Mouse (Mus musculus): ENCODE results near the gene Ccdc91.

Gene Ccdc91

DNA sequence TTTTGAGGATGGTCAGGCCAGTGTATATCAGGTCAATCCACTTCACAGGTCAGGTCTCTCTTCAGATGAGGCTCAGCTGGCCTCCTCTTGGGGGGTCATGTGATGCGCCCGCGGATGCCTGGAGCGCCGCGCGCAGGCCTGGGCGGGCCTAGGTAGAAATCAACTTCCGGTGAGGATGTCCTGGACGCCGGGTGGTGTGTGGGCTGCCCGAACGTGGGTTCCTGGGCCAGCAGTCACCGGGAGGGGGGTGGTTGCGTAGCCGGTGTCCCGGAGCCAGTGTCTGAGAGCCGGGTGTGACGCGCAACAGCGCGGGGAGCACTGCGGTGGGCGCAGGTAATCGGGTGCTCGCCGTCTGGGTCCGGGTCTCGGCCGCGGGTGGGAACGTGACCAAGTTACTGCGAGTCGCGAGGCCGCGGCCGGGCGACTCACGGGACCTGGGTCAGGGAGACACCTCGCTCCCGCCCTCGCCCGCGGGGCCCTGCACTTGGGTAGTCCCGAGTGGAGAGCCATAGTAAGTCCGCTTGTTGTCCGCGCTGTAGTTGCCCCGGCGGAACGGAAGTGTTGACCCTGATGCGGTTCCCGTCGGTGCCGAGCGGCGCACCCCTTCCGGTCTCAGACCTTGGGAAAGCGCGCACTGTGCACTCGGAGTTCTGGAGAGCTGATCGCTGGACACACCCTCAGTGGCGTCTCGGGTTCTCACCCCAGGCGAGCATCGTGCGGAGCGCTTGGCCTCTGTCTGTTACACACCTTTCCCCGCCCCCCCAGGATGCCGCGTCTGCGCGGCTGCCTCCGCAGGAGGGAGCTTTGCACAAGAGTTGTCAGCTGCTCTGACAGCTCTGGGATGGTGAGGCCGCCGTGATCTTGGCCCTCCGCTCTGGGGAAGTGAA is at the start of gene Ccdc91:
Gene Ccdc91 (plus strand): TSS at position 102 of the 887 bp plus-strand sequence.
- in situ Hi-C loops (cut with MboI, MseI): loop anchor here in 1 of 2 experiments (10.0 to 25.0 kb wide), 2 partner anchors 989 to 1611 kb away; partner anchors contain the start of gene Bhlhe41

DNA sequence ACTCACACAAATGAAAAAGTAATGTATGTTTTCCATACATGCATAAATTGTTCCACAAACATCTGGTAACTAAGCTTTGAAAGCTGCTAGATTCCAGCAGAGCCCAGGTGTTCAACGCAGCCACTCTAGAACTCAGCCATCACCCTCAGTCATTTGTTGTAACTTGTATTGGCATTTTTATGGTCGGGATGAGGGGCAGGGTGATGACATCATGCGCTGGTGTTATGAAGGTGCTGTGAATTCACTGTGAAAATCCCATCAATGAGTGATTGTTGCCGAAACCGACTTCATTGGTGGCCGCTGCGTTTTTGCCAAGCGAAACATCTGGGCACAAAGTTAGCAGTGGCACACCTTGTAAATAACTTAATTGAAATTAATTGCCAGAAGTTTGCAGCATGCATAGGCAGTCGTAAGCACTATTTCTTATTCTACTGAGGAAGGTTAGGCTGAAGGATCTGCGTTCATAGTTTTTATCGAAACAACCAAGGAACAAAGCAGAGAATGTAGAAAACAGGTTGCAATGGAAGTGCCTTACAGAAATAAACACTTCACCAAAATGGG is 48.6 kb upstream of the Ccdc91 start:
- in situ Hi-C loops (cut with MboI, MseI): no loop called here

DNA sequence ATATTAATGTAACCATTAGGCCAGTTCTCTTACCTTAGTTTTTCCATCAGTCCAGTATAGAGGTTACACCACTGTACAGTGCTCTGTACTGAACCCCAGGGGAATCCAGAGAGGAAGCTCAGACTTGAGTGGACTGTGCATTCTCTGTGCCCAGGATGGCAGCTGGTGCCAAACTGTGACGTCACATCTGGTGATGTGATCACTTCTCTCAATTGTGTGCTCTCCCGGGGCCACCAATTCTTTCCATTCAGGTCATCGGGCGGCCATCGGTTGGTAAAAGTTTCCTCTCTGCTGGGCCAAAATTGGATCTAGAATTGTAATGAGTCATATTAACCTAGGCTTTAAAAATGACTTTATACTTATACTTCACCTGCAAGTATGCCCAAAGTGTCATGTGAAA is 19.9 kb upstream of the Ccdc91 start:
- in situ Hi-C loops (cut with MboI, MseI): no loop called here

DNA sequence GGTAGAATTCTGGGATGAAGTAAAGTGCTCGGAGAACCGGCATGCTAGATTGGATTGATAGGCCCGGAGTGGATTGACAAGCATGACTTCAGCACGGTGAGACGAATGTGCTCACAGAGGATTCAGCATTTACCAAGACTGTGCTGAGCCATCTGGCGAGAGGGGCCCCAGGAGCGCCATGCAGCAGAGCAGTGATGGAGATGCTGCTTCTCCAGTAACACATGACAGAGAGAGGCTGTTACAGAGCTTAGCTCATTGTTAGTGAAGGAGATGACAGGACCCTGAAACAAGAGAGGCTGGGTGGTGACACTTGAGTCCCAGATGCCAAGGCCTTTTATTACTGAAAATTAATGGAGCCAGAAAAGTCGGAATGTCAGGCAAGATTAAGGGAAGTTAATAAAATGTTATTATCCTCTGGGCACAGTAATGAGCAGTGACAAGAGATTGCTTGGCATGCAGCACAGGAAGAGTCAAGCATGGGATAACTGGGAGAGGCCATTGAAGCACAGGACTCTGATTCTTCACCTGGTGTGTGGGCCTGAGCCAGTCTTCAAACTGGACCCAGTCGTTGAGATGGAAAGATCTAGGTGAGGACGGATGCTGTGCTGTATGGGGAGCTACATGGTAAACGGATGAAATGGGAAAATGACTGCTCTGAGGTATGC is 16.9 kb upstream of the Ccdc91 start:
- in situ Hi-C loops (cut with MboI, MseI): no loop called here

DNA sequence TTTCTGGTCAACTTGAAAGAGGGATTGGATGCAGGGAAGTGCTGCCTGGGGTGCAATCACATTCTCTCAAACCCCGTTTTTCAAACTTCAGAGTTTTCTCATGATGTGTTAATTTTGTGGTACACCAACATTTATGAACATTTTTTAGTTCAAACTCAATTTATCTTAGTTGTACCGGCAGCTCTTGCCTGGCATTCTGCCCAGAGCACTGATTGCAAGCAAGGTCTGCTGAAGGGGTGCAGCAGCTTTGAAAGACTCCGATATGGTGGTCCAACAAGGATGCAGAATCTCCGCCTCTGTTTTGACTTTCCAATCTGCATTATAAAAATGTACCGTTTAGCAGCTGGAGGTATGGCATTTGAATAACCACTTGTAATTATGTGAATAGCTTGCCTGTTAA is 5.6 kb upstream of the Ccdc91 start:
- in situ Hi-C loops (cut with MboI, MseI): loop anchor here in 1 of 2 experiments (10.0 kb wide), 1 partner anchor 1605 kb away; the partner anchor contains the start of gene Bhlhe41

DNA sequence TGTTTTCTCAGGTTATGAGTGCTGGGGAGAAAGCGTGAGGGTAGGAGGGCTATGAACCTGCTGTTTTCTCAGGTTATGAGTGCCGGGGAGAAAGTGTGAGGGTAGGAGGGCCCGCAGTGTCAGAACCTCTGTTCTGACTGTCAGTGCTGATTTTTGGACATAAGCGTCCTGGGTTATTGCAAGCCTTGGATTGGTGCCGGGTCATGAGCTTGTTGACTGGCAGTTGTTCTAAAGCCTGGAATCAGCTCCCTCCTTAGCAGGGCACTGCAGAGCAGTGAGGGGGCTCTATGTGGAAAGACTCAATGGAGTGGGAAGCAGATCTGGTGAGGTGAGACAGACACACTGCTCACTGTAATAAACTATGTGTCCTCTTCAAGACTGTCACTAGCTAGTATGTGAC is 5.5 kb downstream of the Ccdc91 start:
- in situ Hi-C loops (cut with MboI, MseI): loop anchor here in 1 of 2 experiments (25.0 kb wide), 1 partner anchor 994 kb away; no protein-coding TSS in a partner anchor

DNA sequence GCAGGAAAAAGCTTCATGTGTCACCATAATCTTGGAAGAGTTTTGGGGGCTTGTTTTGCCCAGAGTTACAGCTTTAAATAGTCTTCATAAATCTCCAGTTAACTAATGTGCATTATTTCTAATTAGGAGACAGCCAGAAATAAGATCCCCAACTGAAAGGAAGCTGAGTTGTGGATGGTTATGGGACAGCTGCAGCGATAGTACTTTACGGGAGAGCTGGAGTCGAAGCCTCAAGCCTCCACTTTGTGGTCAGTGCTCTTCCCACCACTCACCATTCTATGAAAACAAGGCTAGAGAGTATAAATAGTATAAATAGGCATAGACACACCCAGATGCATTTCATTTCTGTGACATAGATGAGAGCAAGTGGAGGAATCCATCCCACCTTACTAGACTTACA is 14.5 kb downstream of the Ccdc91 start:
- in situ Hi-C loops (cut with MboI, MseI): loop anchor here in 1 of 2 experiments (25.0 kb wide), 1 partner anchor 1003 kb away; no protein-coding TSS in a partner anchor

DNA sequence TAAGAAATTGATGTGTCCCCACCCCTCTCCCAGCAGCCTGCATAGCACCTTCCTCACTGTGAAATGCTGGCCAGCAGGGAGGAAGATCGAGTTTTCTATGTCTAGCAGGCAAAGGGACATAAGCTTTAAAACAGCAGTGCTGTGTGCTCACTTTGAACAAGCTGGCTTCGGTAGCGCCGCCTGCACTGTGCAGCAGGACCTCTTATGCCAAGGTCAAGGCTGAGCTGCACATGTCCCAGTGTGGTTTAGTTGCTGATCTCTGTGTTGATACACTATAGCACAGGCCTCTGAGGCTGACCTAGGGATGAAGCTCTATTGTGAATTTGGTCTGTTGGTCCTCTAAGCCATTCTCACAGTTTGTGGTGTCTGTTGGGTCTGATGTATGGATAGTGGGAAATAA is 16.9 kb downstream of the Ccdc91 start:
- in situ Hi-C loops (cut with MboI, MseI): loop anchor here in 1 of 2 experiments (25.0 kb wide), 1 partner anchor 1005 kb away; no protein-coding TSS in a partner anchor

DNA sequence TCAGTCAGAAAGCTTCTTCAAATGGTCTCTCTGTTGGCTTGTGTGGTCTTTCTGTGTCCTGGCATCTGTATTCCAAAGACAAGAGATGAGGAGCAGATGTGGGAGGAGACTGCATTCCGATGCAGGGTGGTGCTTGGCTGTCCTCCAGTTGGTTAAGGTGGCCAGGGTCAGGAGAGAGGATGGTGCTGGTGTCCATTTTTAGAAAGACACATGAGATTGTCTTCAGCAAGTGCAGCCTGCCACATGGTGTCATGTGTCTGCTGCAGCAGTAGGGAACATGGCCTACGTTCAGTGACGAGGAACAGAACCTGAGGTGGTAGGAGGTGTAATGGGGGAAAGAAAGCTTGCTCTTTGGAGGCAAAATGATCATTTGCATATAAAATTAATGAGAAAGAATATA is 25.8 kb downstream of the Ccdc91 start:
- in situ Hi-C loops (cut with MboI, MseI): no loop called here

DNA sequence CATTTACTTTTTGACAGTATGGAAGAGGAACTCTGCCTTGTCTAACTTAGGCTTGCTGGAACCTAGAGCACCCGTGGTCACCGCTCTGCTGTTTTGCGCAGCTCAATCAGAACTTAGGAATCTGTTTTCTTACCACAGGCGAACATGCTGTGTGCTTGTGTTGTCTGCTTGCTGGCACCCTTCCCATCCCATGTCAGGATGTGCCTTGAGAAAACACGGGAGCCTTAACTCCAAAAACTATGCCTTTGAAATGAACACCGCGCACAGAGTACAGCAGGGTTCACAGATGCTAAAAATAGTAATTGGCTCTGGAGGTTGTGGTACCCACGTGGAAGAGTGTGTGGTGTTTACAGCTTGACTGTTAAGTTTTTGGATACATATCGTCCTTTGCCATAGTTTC is 30.4 kb downstream of the Ccdc91 start:
- in situ Hi-C loops (cut with MboI, MseI): no loop called here

DNA sequence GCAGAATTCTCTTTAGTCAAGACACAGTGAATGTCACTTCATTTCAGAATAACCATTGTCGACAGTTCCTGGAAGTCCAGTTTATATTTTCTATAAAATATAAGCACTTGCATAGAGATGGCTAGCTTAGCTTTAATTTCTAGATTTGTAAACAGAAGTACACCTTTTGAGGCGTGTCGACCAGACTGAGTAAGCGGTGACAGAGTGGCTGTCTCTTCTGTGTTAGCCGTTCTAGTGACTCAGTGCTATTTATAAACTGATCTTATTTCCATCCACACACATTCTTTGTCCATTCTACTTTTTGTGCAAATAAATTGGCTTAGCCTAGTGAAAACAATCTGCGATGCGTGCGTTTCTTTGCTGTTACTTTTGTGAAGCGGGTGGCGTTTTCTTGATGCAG is 30.9 kb downstream of the Ccdc91 start:
- in situ Hi-C loops (cut with MboI, MseI): no loop called here

DNA sequence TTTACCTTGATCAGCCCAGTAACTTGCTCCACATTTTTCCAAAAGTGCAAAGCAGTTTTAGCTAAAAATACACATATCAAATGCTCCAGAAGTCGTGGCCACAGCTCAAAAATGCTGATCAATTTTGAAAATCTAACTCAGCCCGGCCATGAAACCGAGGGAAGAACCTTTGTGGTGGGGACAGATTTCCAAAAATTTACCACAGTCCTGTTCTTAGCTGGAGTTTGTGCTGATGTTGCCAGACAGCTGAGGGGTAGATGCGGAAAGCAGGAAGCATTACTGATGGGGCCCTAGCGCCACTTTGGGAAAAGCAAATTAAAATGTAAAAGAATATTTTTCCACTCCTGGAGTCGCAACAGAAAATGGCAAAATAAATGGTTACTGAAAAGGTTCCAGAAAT is 31.6 kb downstream of the Ccdc91 start:
- in situ Hi-C loops (cut with MboI, MseI): no loop called here

DNA sequence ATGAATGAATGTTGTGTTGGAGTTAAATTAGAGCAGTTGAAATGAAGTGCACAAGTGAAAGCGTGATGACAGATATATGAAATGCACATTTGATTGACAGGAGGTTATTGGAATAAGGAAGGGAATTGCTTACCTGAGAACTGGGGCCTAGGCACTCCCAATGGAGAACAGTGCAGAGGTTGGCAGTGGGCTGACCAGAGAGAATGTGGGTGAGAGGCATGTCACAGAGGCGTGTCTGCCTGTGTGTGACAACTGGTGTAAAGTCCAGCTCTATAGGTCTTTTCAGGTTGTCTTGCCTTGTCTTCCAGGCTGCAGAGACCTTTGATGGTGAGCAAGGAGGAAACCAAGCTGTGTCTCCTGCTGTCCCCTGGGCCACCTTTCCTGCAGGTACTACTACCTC is 34.9 kb downstream of the Ccdc91 start:
- in situ Hi-C loops (cut with MboI, MseI): no loop called here

DNA sequence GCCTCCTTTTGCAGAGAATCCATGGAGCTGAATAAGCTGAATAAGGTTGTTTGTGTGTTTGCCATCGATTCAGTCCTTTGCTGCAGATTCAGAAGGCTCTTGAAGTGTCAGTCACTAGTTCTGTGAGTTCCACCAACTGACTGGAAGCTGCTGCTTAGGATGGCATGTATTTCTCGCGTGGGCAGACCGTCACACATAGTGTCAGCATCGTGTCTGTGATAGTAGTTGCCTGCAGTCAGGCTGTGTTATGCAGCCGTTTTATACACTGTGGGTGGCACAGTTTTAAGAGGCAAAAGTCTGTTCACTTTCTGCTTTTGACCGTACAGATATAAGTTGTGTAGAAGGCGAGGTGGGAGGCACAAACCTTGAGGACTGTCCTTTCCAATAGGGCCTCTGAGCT is 42.3 kb downstream of the Ccdc91 start:
- in situ Hi-C loops (cut with MboI, MseI): no loop called here

DNA sequence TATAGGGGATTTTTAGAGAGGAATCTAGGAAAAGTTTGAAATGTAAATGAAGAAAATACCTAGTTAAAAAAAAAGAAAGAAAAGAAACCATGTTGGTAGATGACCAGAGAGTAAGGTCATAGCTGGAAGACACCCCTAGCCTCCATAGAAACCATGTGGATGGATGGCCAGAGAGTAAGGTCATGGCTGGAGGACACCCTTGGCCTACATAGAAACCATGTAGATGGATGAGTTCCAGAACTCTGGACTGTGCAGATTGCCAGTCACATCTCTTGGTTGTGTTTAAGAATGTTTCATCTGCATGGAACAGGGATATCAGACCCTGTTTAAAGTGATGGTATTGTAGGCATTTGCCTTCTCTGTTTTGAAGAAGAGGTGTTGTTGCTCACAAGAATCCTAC is 49.6 kb downstream of the Ccdc91 start:
- in situ Hi-C loops (cut with MboI, MseI): no loop called here

DNA sequence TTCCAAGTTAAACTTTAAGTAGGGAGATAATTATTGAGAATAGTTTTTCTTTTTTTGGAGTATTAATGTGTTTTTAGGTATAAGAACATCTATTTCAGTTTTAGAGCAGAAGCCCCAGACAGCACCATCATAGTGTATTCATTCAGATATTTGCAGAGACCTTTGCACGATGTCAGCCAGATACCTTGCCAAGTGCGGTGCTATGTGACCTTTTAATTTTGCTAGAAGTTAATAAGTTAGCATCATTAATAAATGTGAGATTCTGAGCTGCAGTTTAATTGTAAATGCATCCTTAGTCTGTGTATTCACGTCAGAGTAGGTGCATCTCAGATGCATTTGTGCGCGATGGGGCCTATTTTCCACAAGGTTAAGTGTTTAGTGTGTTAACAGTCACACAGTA is 59.3 kb downstream of the Ccdc91 start:
- in situ Hi-C loops (cut with MboI, MseI): no loop called here

DNA sequence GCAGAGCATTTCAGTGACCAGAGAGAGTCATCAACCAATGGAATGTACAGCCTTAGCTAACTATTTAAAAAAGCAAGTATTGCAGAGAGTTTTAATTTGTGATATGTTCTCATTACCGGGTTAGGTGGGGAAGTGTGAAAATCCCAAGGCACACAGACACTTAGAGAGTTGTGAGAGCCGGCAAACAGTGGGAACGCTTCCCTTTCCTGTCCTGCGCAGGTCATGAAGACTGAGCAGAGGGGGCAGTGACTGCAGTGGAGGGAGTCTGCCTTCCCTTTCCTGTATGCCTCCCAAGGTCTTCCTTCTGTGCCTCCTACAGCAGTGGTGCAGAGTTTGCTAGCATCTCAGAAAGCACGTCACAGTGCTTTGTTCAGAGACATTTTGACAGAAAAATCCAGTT is 62.6 kb downstream of the Ccdc91 start:
- in situ Hi-C loops (cut with MboI, MseI): no loop called here

DNA sequence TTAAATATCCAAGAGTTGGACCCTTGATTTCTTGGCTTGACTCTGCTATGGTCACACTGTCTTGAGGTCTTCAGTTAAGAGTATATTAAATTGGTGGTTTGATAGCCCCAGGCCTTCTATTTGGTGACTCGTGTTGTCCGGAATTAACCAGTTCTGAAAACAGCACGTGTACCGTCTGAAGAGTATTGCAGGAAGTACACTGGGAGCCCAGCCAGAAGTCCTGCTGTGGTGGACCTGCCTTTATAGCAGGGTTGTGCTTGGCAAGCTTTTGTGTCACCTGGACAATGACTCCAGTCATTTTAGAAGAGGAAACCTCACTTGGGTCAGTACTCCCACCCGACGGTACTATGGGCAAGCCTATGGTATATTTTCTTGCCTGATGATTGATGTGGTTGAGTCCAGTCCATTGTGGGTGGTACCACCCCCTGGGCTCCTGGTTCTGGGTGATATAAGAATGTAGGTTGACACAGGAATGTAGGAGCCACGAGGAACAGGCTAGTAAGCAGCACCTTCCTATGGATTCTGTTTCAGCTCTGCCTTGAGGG is 63.5 kb downstream of the Ccdc91 start:
- in situ Hi-C loops (cut with MboI, MseI): no loop called here

DNA sequence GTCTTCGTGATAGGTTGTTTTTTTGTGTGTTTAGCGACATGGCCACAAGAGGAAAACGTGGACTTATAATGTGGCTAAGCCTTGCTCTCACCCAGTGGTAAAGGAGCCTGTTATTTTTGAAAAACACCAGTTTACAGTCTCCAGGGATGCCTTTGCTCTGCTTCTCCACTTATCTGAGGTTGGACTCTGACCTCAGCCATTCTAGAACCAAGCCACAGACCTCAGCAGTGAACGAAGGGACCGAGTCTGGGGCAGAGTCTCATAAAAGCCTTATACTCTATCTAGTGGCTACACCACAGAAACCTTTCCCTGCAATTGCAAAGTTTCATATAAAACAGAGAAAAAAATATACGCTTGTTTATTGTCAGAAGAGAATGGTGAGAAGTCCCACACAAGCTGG is 65.3 kb downstream of the Ccdc91 start:
- in situ Hi-C loops (cut with MboI, MseI): no loop called here

DNA sequence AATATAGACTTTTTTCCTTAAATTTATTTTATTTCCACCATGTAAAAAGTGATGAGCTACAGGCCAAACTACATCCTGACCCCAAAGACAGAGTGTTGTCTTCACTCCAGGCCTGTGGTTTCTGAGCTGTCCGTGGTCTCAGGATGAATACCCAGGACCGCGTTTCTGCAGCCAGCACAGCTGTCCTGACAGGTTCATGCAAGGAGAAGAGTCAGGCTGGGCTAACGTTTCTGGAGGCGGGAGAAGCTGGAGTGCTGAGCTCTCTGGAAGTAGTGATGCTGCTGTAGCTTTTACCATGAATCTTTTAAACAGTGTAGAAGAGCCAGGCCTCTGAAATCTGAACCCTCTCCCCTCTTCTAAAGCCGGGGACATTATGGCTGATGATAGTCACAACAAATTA is 80.0 kb downstream of the Ccdc91 start:
- in situ Hi-C loops (cut with MboI, MseI): no loop called here

DNA sequence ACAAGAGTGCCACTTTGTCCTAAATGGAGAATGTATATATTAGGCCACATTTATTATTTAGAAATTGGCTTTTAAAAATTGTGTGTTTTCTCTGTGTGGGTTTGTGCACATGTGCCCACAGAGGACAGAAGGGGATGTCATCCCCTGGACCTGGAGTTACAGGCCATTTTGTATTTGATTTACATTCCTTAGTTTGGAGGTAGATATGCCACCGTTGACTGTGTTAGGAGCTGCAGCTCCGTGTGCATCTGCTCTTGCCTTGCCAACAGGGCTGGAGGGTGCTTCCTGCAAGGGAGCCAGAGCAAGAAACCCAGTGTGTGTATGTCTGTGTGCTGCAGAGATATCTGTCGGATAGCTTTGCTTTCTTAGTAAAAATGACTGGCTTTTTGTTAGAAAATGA is 83.7 kb downstream of the Ccdc91 start:
- in situ Hi-C loops (cut with MboI, MseI): no loop called here

DNA sequence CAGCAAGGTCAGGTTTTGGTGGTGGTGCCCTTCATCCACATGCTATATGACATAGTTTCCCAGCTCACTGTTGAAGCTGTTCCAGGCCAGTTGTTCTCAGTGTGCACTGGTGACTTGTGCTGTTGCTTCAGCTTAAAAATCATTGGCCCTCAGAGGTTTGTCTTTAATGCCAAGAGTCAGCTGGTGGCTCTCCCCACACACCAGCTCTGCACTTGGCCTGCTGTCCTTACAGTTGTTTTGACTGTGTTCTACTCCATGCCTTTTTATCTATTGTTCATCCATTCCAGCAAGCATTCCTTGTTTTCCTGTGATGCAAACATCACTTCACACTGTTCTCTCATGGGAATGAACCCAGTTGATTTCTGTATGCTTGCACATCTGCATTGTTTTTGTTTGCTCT is 84.8 kb downstream of the Ccdc91 start:
- in situ Hi-C loops (cut with MboI, MseI): no loop called here
